Mouse (Mus musculus) E14TG2a.4 (cell line): ENCODE data around the gene Gm37240.

Experiments used
- CTCF ChIP-seq: conservative IDR thresholded peaks from 2 replicates; pipeline ENCODE4 v1.5.1; 2014; ENCODE audit warnings: low read length
- NANOG ChIP-seq: IDR thresholded peaks from 2 replicates; pipeline ENCODE4 v1.6.1; 2014; ENCODE audit warnings: borderline replicate concordance, low read length, mixed read lengths

GRCm38 (mm10) chr3:85543652-85544051 lies 343.7 kb downstream of the Gm37240 start:
- TF ChIP-seq CTCF (peak; percentile 45), NANOG (no peak)
